14 mouse cellular contexts compared by ENCODE assay signal in genomic region chr9:64466090-64466489, GRCm38 (mm10).
DNase-seq lines count a peak whose midpoint lies in the region; ATAC-seq and TF ChIP-seq lines count a peak whose summit lies in the region.
"Had no signal": no experiment of that assay in that cellular context is flagged by ENCODE, and none has a peak within 500 bp of the region (broad histone marks: within the 10 kb centered on the region; RNA-seq: fewer than 3 reads in every experiment).

No protein-coding gene starts in this region.

- H3K36me3 ChIP-seq in forebrain, embryonic 15.5 days = no peaks in the 10 kb centered on the region
- H3K36me3 ChIP-seq in forebrain, embryonic 12.5 days (replicated peaks) = no peaks in the 10 kb centered on the region
- no peaks in the 10 kb centered on the region for H3K36me3 ChIP-seq in embryonic facial prominence, embryonic 15.5 days
- H3K36me3 ChIP-seq in kidney, postnatal 0 days (ENCODE audit: insufficient read depth, low read length) = no peaks in the 10 kb centered on the region
- H3K36me3 ChIP-seq: heart, embryonic 10.5 days; liver, embryonic 13.5 days; midbrain, embryonic 15.5 days had no signal

- no peak overlapping the region for H3K9ac ChIP-seq in forebrain, embryonic 15.5 days (replicated peaks)
- H3K9ac ChIP-seq in forebrain, embryonic 12.5 days = no peak overlapping the region
- H3K9ac ChIP-seq in embryonic facial prominence, embryonic 15.5 days = no peak overlapping the region
- no peak overlapping the region for H3K9ac ChIP-seq in kidney, postnatal 0 days (ENCODE audit: low read depth, low read length)
- H3K9ac ChIP-seq: liver, embryonic 13.5 days; midbrain, embryonic 15.5 days had no signal

- H3K27ac ChIP-seq in forebrain, embryonic 15.5 days (replicated peaks) = peak overlapping the region; percentile 68
- no peak overlapping the region for H3K27ac ChIP-seq in forebrain, embryonic 12.5 days
- H3K27ac ChIP-seq in cerebellum, adult 2 months (ENCODE audit: insufficient read depth, low read length) = no peak overlapping the region
- H3K27ac ChIP-seq in embryonic facial prominence, embryonic 15.5 days (replicated peaks) = no peak overlapping the region
- no peak overlapping the region for H3K27ac ChIP-seq in kidney, postnatal 0 days
- H3K27ac ChIP-seq: heart, embryonic 10.5 days; hindbrain, postnatal 0 days; liver, embryonic 13.5 days; midbrain, embryonic 15.5 days had no signal

- WGBS in forebrain, embryonic 15.5 days = 58% methylated on average over 8 of the region's 8 CpGs
- WGBS in forebrain, embryonic 12.5 days = 69% methylated on average over 8 of the region's 8 CpGs
- WGBS in cerebellum, adult 2 months = 59% methylated on average over 8 of the region's 8 CpGs
- WGBS in embryonic facial prominence, embryonic 15.5 days = 60% methylated on average over 8 of the region's 8 CpGs
- WGBS in kidney, postnatal 0 days = 52% methylated on average over 8 of the region's 8 CpGs

- H3K4me3 ChIP-seq in forebrain, embryonic 15.5 days = no peak overlapping the region
- H3K4me3 ChIP-seq in forebrain, embryonic 12.5 days (replicated peaks) = no peak overlapping the region
- H3K4me3 ChIP-seq in cerebellum, adult 2 months (replicated peaks; ENCODE audit: insufficient read depth, low read depth, low read length) = no peak overlapping the region
- no peak overlapping the region for H3K4me3 ChIP-seq in embryonic facial prominence, embryonic 15.5 days (replicated peaks)
- no peak overlapping the region for H3K4me3 ChIP-seq in kidney, postnatal 0 days (replicated peaks; ENCODE audit: low read depth, low read length)
- H3K4me3 ChIP-seq: heart, embryonic 10.5 days; liver, embryonic 13.5 days; midbrain, embryonic 15.5 days had no signal

- H3K9me3 ChIP-seq in forebrain, embryonic 15.5 days = no peaks in the 10 kb centered on the region
- no peaks in the 10 kb centered on the region for H3K9me3 ChIP-seq in forebrain, embryonic 12.5 days
- no peaks in the 10 kb centered on the region for H3K9me3 ChIP-seq in embryonic facial prominence, embryonic 15.5 days (replicated peaks)
- H3K9me3 ChIP-seq in kidney, postnatal 0 days (replicated peaks; ENCODE audit: low read length) = no peaks in the 10 kb centered on the region
- H3K9me3 ChIP-seq: heart, embryonic 10.5 days; liver, embryonic 13.5 days; midbrain, embryonic 15.5 days had no signal

- peak; percentile 46 to 57 for DNase-seq in cerebellum, adult 2 months
- DNase-seq in kidney, postnatal 0 days (ENCODE audit: low spot score) = no peak
- DNase-seq in urinary bladder, adult 2 months (ENCODE audit: low spot score) = no peak
- no peak for DNase-seq in embryo, embryonic 11 days
- DNase-seq: adrenal gland, postnatal 36 days; gastrocnemius, postnatal 25 days; liver, embryonic 13.5 days; lung, postnatal 4 days had no signal

- no peaks in the 10 kb centered on the region for H3K27me3 ChIP-seq in forebrain, embryonic 15.5 days
- peaks cover 9% of the 10 kb centered on the region; the same call in 1 of the 2 replicates for H3K27me3 ChIP-seq in forebrain, embryonic 12.5 days
- no peaks in the 10 kb centered on the region for H3K27me3 ChIP-seq in cerebellum, adult 2 months (ENCODE audit: control insufficient read depth, insufficient read depth, low read length)
- H3K27me3 ChIP-seq in embryonic facial prominence, embryonic 15.5 days = no peaks in the 10 kb centered on the region
- no peaks in the 10 kb centered on the region for H3K27me3 ChIP-seq in kidney, postnatal 0 days (ENCODE audit: insufficient read depth, low read length)
- H3K27me3 ChIP-seq: midbrain, embryonic 15.5 days had no signal

- peak; percentile 63 for ATAC-seq in forebrain, embryonic 15.5 days (replicated peaks)
- no peak for ATAC-seq in forebrain, embryonic 12.5 days (ENCODE audit: low FRiP score)
- peak; percentile 63; the same call in 1 of the 2 replicates for ATAC-seq in embryonic facial prominence, embryonic 15.5 days (ENCODE audit: insufficient number of reproducible peaks, low FRiP score, low TSS enrichment, low read depth)
- ATAC-seq in kidney, postnatal 0 days (replicated peaks; ENCODE audit: low FRiP score, low read depth) = 0 out of 2 replicates have a peak, but pooled peaks have one; percentile 52
- ATAC-seq: midbrain, embryonic 15.5 days had no signal

- H3K4me2 ChIP-seq in forebrain, embryonic 15.5 days (replicated peaks) = no peak overlapping the region
- no peak overlapping the region for H3K4me2 ChIP-seq in forebrain, embryonic 12.5 days
- no peak overlapping the region for H3K4me2 ChIP-seq in embryonic facial prominence, embryonic 15.5 days (replicated peaks)
- H3K4me2 ChIP-seq in kidney, postnatal 0 days (ENCODE audit: low read length) = no peak overlapping the region
- H3K4me2 ChIP-seq: liver, embryonic 13.5 days; midbrain, embryonic 15.5 days had no signal

- H3K4me1 ChIP-seq in forebrain, embryonic 15.5 days = peaks cover 10% of the 10 kb centered on the region; the same call in 1 of the 2 replicates
- H3K4me1 ChIP-seq in forebrain, embryonic 12.5 days = peaks cover 7% of the 10 kb centered on the region; the same call in 1 of the 2 replicates
- peaks cover 28% of the 10 kb centered on the region; the same call in 1 of the 2 replicates for H3K4me1 ChIP-seq in cerebellum, adult 2 months (ENCODE audit: control insufficient read depth, insufficient read depth, low read length)
- no peaks in the 10 kb centered on the region for H3K4me1 ChIP-seq in embryonic facial prominence, embryonic 15.5 days
- H3K4me1 ChIP-seq in kidney, postnatal 0 days (replicated peaks; ENCODE audit: insufficient read depth, low read length) = peaks cover 9% of the 10 kb centered on the region; the same call in 1 of the 2 replicates
- H3K4me1 ChIP-seq: liver, embryonic 13.5 days; midbrain, embryonic 15.5 days had no signal

- TF ChIP-seq POLR2A in cerebellum, adult 2 months (IDR thresholded peaks at IDR 0.05; ENCODE audit: borderline replicate concordance, insufficient read depth, low read length) = no peak

- TF ChIP-seq CTCF in cerebellum, adult 2 months (IDR thresholded peaks at IDR 0.05; ENCODE audit: borderline replicate concordance, insufficient read depth, low read depth, low read length) = no peak
- no peak for TF ChIP-seq CTCF in kidney, postnatal 0 days (IDR thresholded peaks at IDR 0.05; ENCODE audit: low read depth)

Comparison
In these comparisons a context has a peak if more than half of its experiments do, and no peak if none do; other contexts are left out.
1. DNase-seq: peak in cerebellum, adult 2 months (2 of 2); none in kidney, postnatal 0 days (single experiment), urinary bladder, adult 2 months (single experiment) and embryo, embryonic 11 days (single experiment).